Mouse (Mus musculus): ENCODE results near the gene Nusap1.
"Not testable (repeated sequence)": the region's sequence is repeated elsewhere in the genome, so short reads cannot be mapped to it uniquely, and the experiment has no call there.

The Nusap1 gene

DNA sequence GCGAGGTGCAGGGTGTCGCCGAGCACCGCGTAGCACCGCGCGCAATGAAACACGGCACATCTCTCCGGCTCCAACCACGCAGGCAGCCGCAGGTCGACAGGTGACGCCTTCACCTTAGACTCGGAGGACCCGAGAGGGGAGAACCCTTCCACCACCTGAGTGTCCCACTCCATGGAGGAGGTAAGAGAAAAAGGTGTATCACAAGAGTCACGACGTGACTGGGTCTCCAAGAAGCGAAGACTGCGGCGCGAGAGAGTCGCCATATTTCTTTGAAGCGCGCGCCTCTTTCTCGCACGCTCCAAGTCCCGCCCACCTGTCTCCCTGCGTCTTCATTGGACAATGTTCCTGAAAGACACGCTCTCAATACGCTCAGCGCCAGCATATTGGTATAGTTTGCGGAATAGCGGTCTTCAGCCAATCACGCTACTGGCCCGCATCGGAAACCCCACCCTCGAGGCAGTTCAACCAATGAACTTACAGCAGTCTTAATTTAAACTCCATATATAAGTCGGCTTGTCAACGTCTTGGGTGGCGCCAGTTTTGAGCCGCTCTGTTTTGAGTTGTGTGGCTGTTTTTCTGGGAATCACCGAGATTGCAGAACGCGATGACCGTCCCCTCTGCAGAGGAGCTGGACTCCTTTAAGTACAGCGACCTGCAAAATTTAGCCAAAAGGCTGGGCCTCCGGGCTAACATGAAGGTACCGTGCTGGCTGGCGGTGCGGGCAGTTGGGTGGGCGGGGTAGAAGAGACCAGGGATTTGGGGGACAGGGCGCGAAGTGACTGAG is at the start of gene Nusap1, which contains the start of gene Oip5:
Gene Nusap1 (plus strand): TSS at position 100 of the 784 bp plus-strand sequence.
Gene Oip5 (minus strand): TSS at position 271 of the 784 bp plus-strand sequence.
- peak; percentile 88 to 92 for DNase-seq (ENCODE audit: low spot score in 2 of 2)

DNA sequence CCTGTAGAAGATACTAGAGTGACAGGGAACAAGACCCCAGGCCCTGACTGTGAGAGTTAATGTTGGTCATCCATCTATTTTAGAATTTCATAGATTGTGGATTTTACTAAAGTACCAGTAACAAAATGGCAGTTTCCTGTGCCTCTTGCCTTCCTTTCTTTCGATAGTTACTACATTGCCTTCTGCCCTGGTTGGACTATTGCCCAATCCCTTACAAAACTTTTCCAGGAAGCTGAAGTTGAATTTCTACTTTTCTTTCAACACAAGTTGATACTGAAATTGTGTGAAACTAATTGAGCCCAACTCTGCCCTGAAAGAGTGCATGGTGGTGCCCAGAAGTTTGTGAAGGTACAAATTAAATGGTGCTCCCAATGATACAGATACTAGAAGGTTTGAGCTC is 45.6 kb upstream of the Nusap1 start:
- DNase-seq (ENCODE audit: low spot score in 2 of 2), result peak in 1 of 2 experiments; percentile 18

DNA sequence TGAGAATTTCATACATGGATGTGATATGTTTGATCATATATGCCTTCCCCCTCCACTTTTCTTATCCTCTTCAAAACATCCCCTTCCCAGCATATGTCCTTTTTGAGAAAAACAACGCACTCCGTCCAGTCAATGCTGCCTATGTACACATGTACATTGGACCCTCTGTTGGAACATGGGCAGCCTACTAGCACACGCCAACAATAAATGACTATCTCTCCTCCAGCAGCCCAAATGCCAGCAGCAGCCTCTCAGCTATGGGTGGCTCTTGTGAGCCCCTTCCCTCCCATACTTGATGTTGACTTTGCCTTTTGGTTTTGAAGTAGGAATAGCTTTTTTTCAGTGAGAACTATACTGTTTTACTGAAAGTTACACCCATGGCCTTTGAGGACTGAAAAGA is 36.5 kb upstream of the Nusap1 start:
- DNase-seq (ENCODE audit: low spot score in 2 of 2), result no peak

DNA sequence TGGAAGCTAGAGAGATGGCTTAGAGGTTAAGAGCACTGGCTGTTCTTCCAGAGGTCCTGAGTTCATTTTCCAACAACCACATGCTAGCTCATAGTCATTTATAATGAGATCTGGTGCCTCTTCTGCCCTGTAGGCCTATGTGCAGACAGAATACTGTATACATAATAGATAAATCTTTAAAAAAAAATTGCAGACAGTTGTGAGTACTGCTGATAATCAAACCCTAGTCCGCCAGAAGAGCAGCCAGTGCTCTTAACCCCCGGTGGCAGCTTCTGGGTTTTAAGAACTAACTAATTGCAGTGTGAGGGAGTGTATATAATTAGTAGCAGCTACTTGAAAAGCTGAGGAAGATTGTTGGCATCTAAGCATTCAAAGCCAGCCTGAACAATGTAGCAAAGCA is 34.7 kb upstream of the Nusap1 start:
- DNase-seq (ENCODE audit: low spot score in 2 of 2), result no peak

- DNase-seq (ENCODE audit: low spot score in 2 of 2), result no peak
Measured at GRCm38 (mm10) chr2:119584282-119584681, 33.8 kb upstream of the Nusap1 start.

GRCm38 (mm10) chr2:119587383-119587782 is 30.7 kb upstream of the Nusap1 start:
- DNase-seq (ENCODE audit: low spot score in 2 of 2), result peak; percentile 40 to 50

GRCm38 (mm10) chr2:119591247-119591646 is 26.9 kb upstream of the Nusap1 start:
- DNase-seq (ENCODE audit: low spot score in 2 of 2), result no peak

DNA sequence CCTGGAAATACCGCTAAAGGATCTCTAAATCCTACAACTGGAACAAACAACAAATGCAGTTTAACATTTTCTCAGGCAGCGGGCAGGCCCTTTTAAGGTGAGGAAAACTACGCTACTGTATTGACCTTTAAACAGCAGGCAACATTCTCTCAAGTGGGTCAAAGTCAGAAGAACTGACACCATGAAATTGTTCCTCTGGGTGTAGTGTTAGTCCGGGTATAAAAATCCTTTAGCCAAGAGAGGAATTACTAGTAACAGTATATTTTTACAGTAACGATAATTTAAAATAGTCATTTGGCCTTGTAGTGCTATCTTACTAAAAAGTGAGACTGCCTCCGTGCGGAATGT is 24.4 kb upstream of the Nusap1 start:
- DNase-seq (ENCODE audit: low spot score in 2 of 2), result no peak

- DNase-seq (ENCODE audit: low spot score in 2 of 2), result peak; percentile 95 to 97
Measured at GRCm38 (mm10) chr2:119594113-119594981, 23.8 kb upstream of the Nusap1 start.

GRCm38 (mm10) chr2:119595308-119595707 is 22.8 kb upstream of the Nusap1 start:
- DNase-seq (ENCODE audit: low spot score in 2 of 2), result no peak

GRCm38 (mm10) chr2:119596781-119597330 is 21.2 kb upstream of the Nusap1 start:
- no peak for DNase-seq (ENCODE audit: low spot score in 2 of 2)

- no peak for DNase-seq (ENCODE audit: low spot score in 2 of 2)
Measured at GRCm38 (mm10) chr2:119601027-119601426, 17.1 kb upstream of the Nusap1 start.

DNA sequence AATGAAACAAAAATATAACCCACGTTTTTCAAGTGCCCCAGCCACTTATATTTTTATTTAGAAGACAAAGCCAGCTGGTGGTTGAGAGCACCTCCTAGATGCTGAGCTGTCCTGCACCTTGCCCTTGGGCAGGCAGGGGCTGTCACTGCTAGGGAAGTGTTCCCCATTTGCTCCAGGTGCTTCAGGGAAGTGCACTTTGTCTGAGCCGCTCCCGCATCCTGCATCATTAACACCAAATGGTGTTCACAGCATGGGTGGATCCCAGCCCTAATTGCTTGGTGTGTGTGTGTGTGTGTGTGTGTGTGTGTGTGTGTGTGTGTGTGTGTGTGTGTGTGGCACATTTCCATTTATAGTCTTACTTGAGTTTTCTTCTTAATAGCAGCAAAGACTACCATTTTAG is 16.5 kb upstream of the Nusap1 start:
- DNase-seq (ENCODE audit: low spot score in 2 of 2), result not testable (repeated sequence)

GRCm38 (mm10) chr2:119602488-119602887 is 15.6 kb upstream of the Nusap1 start:
- no peak for DNase-seq (ENCODE audit: low spot score in 2 of 2)

DNA sequence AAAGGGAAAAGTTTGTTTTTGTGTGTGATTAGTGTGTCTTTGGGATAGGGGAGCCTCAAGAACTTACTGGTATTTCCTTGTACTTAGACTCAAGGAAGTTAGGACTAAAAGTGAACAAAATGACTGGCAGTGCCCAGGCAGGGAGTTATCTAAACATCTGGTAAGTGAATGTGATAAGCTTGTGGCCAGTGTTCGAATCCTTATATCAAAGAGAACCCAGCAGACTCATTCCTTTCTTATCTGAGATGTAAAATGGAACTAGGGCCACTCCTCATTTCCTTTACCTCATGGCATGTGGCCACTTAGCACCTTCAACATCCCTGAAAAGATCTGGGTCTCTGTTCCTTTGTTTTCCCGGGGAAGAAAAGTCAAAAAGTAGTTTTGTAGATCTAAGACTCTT is 14.2 kb upstream of the Nusap1 start:
- DNase-seq (ENCODE audit: low spot score in 2 of 2), result no peak

DNA sequence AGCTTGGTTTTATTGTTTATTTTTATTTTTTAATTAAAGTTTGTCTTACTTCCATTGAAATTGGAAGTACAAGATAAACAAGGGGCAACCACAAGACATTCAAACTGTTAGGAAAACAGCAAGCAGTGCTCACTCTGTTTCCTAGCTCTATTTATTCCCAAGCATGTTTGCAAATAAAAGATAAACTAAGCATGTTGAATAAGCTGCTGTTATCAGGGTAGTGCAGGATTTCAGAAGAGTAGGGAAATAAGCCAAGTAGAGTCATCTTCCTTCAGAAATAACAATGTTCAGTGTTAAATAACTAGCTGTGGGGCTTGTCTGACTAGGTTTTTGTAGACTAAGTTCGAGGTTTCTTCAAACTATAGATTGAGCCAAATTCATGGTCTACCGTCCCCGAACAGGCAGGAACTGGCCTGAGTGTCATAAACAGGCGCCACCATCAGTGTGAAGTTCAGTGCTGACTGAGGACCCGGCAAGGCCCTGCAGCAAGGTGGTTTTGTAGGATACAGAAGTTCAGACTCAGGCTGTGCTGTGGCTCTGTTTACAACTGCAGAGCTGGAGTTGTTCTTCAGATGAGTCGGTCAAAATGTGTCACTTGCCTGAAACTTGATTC is 12.6 kb upstream of the Nusap1 start:
- no peak for DNase-seq (ENCODE audit: low spot score in 2 of 2)

GRCm38 (mm10) chr2:119607023-119607422 is 11.1 kb upstream of the Nusap1 start:
- no peak for DNase-seq (ENCODE audit: low spot score in 2 of 2)

GRCm38 (mm10) chr2:119617841-119618198 is 278 bp upstream of the Nusap1 start:
- DNase-seq (ENCODE audit: low spot score in 2 of 2), result no peak

- not testable (repeated sequence) for DNase-seq (ENCODE audit: low spot score in 2 of 2)
Measured at GRCm38 (mm10) chr2:119619002-119619401, 904 bp downstream of the Nusap1 start.

DNA sequence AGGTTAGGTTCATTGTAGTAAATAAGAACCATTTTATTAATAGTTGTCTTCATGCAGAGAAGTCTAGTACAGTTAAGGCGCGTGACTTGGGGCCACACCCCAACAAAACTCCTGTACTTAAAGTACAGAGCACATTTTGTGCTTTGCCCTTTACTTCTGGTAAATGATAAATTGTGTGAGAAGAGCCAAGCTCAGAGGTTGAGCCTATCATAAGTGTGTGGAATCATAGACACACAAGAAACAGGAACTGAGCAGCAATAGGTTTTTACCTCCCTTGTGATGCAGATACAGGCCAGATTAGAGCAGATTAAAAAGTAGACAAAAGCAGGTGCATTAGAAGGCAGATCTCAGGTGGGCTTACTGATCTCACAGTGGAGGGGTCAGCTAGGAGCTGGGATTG is 3.2 kb downstream of the Nusap1 start:
- no peak for DNase-seq (ENCODE audit: low spot score in 2 of 2)

DNA sequence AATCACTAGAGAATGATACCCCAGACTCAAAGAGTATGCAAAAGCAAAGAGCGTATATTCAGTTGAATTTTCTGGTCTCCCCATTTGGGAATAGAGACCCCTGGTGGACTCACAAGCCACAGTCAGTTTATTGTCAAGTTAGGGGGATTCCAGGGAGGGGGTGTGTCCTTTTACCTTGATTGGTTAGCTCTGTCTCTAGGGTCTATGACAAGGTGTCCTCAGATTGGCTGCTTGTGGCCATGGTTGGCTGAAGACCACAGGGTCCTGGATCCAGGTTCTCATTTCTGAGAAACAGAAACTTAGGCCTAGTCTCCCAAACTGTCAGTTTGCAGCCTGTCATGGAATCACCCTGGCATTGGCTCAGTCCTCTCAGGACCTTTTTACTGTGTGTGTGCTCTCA is 18.7 kb downstream of the Nusap1 start:
- DNase-seq (ENCODE audit: low spot score in 2 of 2), result no peak
